ENCODE assay signal across 8 mouse cellular contexts in genomic region chr9:53402291-53402711, GRCm38 (mm10). TPM values are rescaled to one million over a fixed set of nuclear protein-coding genes. Genes with fewer than 3 reads are reported as not detected.
DNase-seq lines count a peak whose midpoint lies in the region; ATAC-seq lines count a peak whose summit lies in the region.

TSS of gene 4930550C14Rik (plus strand) at chr9:53402325.

- H3K27me3 ChIP-seq in intestine, embryonic 14.5 days (replicated peaks; ENCODE audit: control insufficient read depth, insufficient read depth, low read length) = no peaks in the 10 kb centered on the region
- H3K27me3 ChIP-seq in liver, embryonic 13.5 days = no peaks in the 10 kb centered on the region
- H3K27me3 ChIP-seq in neural tube, embryonic 14.5 days (ENCODE audit: control insufficient read depth, insufficient read depth, low read length) = no peaks in the 10 kb centered on the region

- H3K9me3 ChIP-seq in intestine, embryonic 14.5 days (ENCODE audit: control insufficient read depth, low read length) = no peaks in the 10 kb centered on the region
- H3K9me3 ChIP-seq in liver, embryonic 13.5 days (replicated peaks) = no peaks in the 10 kb centered on the region
- H3K9me3 ChIP-seq in neural tube, embryonic 14.5 days (ENCODE audit: control insufficient read depth, low read length) = no peaks in the 10 kb centered on the region

- H3K9ac ChIP-seq in intestine, embryonic 14.5 days (ENCODE audit: low read length) = no peak within 1 kb of the TSS
- no peak within 1 kb of the TSS for H3K9ac ChIP-seq in liver, embryonic 13.5 days
- H3K9ac ChIP-seq in neural tube, embryonic 14.5 days (replicated peaks; ENCODE audit: low read depth, low read length) = no peak within 1 kb of the TSS

- no peak for ATAC-seq in intestine, embryonic 14.5 days (replicated peaks; ENCODE audit: low FRiP score, low TSS enrichment, low read depth)
- no peak for ATAC-seq in liver, embryonic 13.5 days (ENCODE audit: low read depth)
- no peak for ATAC-seq in neural tube, embryonic 14.5 days (ENCODE audit: low read depth)

- peak; percentile 16 for DNase-seq in right cerebral cortex, postnatal 14 days
- DNase-seq in right cerebral cortex, postnatal 25 days = no peak
- peak; percentile 15 for DNase-seq in gastrocnemius, postnatal 10 days
- peak; percentile 58 for DNase-seq in intestine, embryonic 14.5 days (ENCODE audit: low spot score)
- no peak for DNase-seq in liver, embryonic 13.5 days
- no peak for DNase-seq in cerebellum, adult 9-11 months
- DNase-seq in spleen, postnatal 36 days (ENCODE audit: low spot score in 2 of 2) = no peak

- H3K4me2 ChIP-seq in intestine, embryonic 14.5 days (ENCODE audit: low read length) = peak within 1 kb of the TSS; percentile 34
- 0 out of 2 replicates have a peak within 1 kb of the TSS, but pooled peaks have one; percentile 8 for H3K4me2 ChIP-seq in liver, embryonic 13.5 days
- H3K4me2 ChIP-seq in neural tube, embryonic 14.5 days (ENCODE audit: low read depth, low read length) = peak within 1 kb of the TSS; percentile 34

- H3K4me3 ChIP-seq in intestine, embryonic 14.5 days (ENCODE audit: low read depth, low read length) = no peak within 1 kb of the TSS
- H3K4me3 ChIP-seq in liver, embryonic 13.5 days (replicated peaks) = no peak within 1 kb of the TSS
- H3K4me3 ChIP-seq in neural tube, embryonic 14.5 days (ENCODE audit: low read depth, low read length) = no peak within 1 kb of the TSS

- WGBS in intestine, embryonic 14.5 days = 10% methylated on average over 11 of the region's 11 CpGs
- 43% methylated on average over 11 of the region's 11 CpGs for WGBS in liver, embryonic 13.5 days (ENCODE audit: insufficient replicate concordance)
- WGBS in neural tube, embryonic 14.5 days = 6% methylated on average over 11 of the region's 11 CpGs

- peak within 1 kb of the TSS; percentile 17; the same call in 1 of the 2 replicates for H3K27ac ChIP-seq in intestine, embryonic 14.5 days (ENCODE audit: low read depth)
- no peak within 1 kb of the TSS for H3K27ac ChIP-seq in liver, embryonic 13.5 days
- H3K27ac ChIP-seq in neural tube, embryonic 14.5 days (ENCODE audit: low read depth, low read length) = peak within 1 kb of the TSS; percentile 57; the same call in 1 of the 2 replicates

- H3K36me3 ChIP-seq in intestine, embryonic 14.5 days (ENCODE audit: control insufficient read depth, insufficient read depth, low read length) = peaks cover 6% of the 10 kb centered on the region; the same call in 1 of the 2 replicates
- H3K36me3 ChIP-seq in liver, embryonic 13.5 days = 0 out of 2 replicates have a peak, but pooled peaks cover 4% of the 10 kb centered on the region
- no peaks in the 10 kb centered on the region for H3K36me3 ChIP-seq in neural tube, embryonic 14.5 days (ENCODE audit: control insufficient read depth, insufficient read depth, low read length)

- H3K4me1 ChIP-seq in intestine, embryonic 14.5 days (replicated peaks; ENCODE audit: control insufficient read depth, insufficient read depth, low read length) = 0 out of 2 replicates have a peak, but pooled peaks cover 10% of the 10 kb centered on the region
- peaks cover 9% of the 10 kb centered on the region for H3K4me1 ChIP-seq in liver, embryonic 13.5 days (replicated peaks)
- H3K4me1 ChIP-seq in neural tube, embryonic 14.5 days (ENCODE audit: control insufficient read depth, insufficient read depth, low read length) = peaks cover 12% of the 10 kb centered on the region; the same call in 1 of the 2 replicates

RNA-seq across cellular contexts. Expression of gene 4930550C14Rik, which starts in this region (rescaled TPM):
- under 1 TPM in 1 of 2 experiments, not detected in 1; 0.61 TPM for total RNA-seq in gastrocnemius, postnatal 10 days (2021)
- polyA plus RNA-seq in intestine, embryonic 14.5 days (2014; fragmentation: Nextera tagmentation; extraction: Ambion mirVana) = 0.84 and 1.0 TPM in 2 replicates
- polyA plus RNA-seq in liver, embryonic 13.5 days (2015; fragmentation: Nextera tagmentation; extraction: Ambion mirVana) = 0.90 and 1.2 TPM in 2 replicates
- polyA plus RNA-seq in neural tube, embryonic 14.5 days (2014; fragmentation: Nextera tagmentation; extraction: Ambion mirVana) = 0.16 and 0.49 TPM in 2 replicates

Comparison
In these comparisons a context has a peak if more than half of its experiments do, and no peak if none do; other contexts are left out.
1. DNase-seq: peak in right cerebral cortex, postnatal 14 days (single experiment) and intestine, embryonic 14.5 days (single experiment); none in right cerebral cortex, postnatal 25 days (single experiment), liver, embryonic 13.5 days (single experiment), cerebellum, adult 9-11 months (single experiment) and spleen, postnatal 36 days (0 of 2).
2. Peak in DNase-seq in gastrocnemius, postnatal 10 days; RNA of the gene not detected or under 1 TPM.
3. Peak in every context shown above with its lines, with median percentiles within 50 percentile points of each other: H3K4me2 ChIP-seq.